Mouse (Mus musculus) liver, embryonic 11.5 days (tissue): ENCODE measurements around the gene Fbxw17. TPM values are rescaled to one million over a fixed set of nuclear protein-coding genes. Genes with fewer than 3 reads are reported as not detected.
A peak's percentile ranks its signal among the peaks of the same experiment; 100 is the strongest.
"Not testable (repeated sequence)": the region's sequence is repeated elsewhere in the genome, so short reads cannot be mapped to it uniquely, and the experiment has no call there.

Source experiments
- ATAC-seq: fragments of 200-750 bp; cut with Nextera tagmentation; replicated peaks from 2 replicates; pipeline ENCODE4 v1.8.0; 2017; ENCODE audit warnings: moderate number of reproducible peaks, mild to moderate bottlenecking, moderate TSS enrichment, moderate library complexity; ENCODE audit not compliant: low FRiP score
- DNase-seq: peaks from one replicate; pipeline ENCODE4 v3.0.0-alpha.2; 2017; ENCODE audit warnings: low spot score
- H3K27ac ChIP-seq: fragments of 300-500 bp; sonication (generic); 2 replicates; pipeline ENCODE4 v1.5.1; 2014; ENCODE audit warnings: mild to moderate bottlenecking, low read depth, low read length, control low read depth
- H3K27me3 ChIP-seq: fragments of 300-500 bp; sonication (generic); replicated peaks from 2 replicates; pipeline ENCODE4 v1.6.1; 2014; ENCODE audit warnings: low read length, mixed read lengths; ENCODE audit not compliant: control insufficient read depth, insufficient read depth
- H3K36me3 ChIP-seq: fragments of 300-500 bp; sonication (generic); 2 replicates; pipeline ENCODE4 v1.6.1; 2014; ENCODE audit warnings: mild to moderate bottlenecking, low read length, moderate library complexity, mixed read lengths; ENCODE audit not compliant: control insufficient read depth, insufficient read depth
- H3K4me1 ChIP-seq: fragments of 300-500 bp; sonication (generic); replicated peaks from 2 replicates; pipeline ENCODE4 v1.6.1; 2014; ENCODE audit warnings: low read length, mixed read lengths; ENCODE audit not compliant: control insufficient read depth, insufficient read depth
- H3K4me2 ChIP-seq: fragments of 300-500 bp; sonication (generic); 2 replicates; pipeline ENCODE4 v1.6.1; 2014; ENCODE audit warnings: mild to moderate bottlenecking, control low read depth, moderate library complexity
- H3K4me3 ChIP-seq: fragments of 300-500 bp; sonication (generic); 2 replicates; pipeline ENCODE4 v1.5.1; 2014; ENCODE audit warnings: low read depth, low read length, control low read depth
- H3K9ac ChIP-seq: fragments of 300-500 bp; sonication (generic); 2 replicates; pipeline ENCODE4 v1.6.1; 2014; ENCODE audit warnings: low read depth, low read length, control low read depth
- H3K9me3 ChIP-seq: fragments of 300-500 bp; sonication (generic); 2 replicates; pipeline ENCODE4 v1.6.1; 2016; ENCODE audit warnings: low read length, inconsistent platforms, mixed read lengths; ENCODE audit not compliant: control insufficient read depth
- WGBS: fragments of 180-500 bp; shearing (Covaris S2); extraction: QIAGEN DNeasy Blood & Tissue Kit; methylation state at CpG from one replicate; pipeline ENCODE4 v1.1.7; 2014; 5-methylcytosine and 5-hydroxymethylcytosine counted together
- polyA plus RNA-seq: library from polyadenylated mRNA; unstranded; fragments of >200 nt; fragmentation: Nextera tagmentation; extraction: Ambion mirVana; gene quantifications from 2 replicates; pipeline ENCODE4 v1.2.1, GENCODE M21; 2014

The Fbxw17 gene
- 17.8 and 17.9 TPM in 2 replicates for polyA plus RNA-seq

DNA sequence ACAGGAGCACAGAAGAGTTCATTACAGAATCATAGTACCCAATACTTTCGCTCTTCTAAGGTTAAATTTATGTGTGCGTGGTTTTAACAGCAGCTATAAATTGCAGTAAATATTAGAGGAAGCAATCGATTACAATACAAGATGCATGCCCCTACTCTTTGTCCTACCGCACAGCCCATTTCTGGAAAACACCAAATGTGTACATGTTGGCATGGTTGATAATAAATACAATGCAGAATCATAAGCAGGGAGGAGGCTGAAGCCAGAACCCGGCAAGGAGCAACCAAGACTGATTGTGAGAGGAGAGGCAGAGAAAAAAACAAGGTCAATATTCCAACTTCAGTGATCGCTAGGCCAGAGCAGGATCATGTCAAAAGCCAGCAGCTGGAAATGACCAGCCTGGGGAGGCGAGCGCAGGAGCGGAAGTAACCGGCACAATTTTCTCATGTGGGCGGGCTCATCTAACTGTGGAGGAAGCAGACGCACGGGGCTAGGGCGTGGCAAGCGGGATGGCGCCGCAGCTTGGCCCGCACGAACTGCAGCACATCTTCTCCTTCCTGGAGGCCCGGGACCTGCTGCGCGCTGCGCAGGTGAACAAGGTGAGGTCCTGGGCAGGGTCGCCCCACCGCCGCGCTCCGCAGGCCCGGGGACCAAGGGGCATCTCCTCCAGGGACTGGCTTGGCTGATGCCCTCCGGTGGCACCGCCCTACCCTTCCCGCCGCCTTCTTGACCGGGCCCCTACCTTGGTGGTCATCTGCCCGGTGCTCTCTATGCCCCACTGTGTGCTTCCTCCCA is at the start of gene Fbxw17:
Gene Fbxw17 (plus strand): TSS at position 476 of the 795 bp plus-strand sequence.
- Histone ChIP-seq H3K9me3 (no peaks in the 10 kb centered on the region), H3K4me3 (peak within 1 kb of the TSS; percentile 75), H3K36me3 (no peaks in the 10 kb centered on the region; the same call in 1 of the 2 replicates), H3K4me2 (peak within 1 kb of the TSS; percentile 77), H3K27me3 (no peaks in the 10 kb centered on the region), H3K27ac (no peak within 1 kb of the TSS), H3K9ac (peak within 1 kb of the TSS; percentile 74), H3K4me1 (no peaks in the 10 kb centered on the region)
- 12% methylated on average over 32 of the region's 35 CpGs for WGBS
- DNase-seq (peak; percentile 65), ATAC-seq (peak; percentile 93)

DNA sequence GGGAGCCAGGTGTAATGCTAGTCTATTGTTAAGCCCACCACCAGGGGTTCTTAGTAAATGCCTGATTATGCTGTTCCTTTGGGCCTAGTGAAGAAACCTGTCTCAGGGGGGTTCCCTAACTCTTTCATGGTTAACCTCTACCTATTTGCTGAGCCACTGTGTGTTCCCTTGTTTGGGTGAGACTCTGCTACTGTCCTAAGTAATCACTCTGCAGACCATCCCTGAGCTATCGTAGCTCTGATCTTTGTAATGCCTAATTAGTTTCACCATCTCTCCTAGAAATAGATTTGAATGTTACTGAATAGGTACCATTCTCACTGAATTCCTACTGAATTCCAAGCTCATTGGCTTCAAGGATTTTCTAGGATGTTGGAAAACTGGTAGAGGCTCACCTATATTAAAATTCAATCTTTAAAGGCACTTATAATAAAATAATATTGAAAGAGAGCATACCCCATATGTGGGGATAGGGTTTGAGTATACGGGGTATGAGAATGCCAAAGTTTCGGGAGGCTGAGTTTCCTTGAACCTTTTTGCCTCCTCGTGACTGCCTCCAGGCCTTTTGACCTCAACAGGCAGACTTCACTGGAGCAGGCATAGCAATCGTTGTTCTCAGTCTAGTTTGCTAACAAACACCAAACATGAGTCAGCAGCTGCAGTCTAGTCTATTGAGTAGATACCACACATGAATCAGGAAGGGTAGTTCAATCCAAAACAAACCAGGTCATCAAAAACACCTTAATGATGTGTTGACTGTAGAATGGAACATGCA is 44.5 kb upstream of the Fbxw17 start:
- H3K4me2 ChIP-seq, H3K4me1 ChIP-seq, H3K9ac ChIP-seq, H3K9me3 ChIP-seq, H3K27me3 ChIP-seq, H3K27ac ChIP-seq, ATAC-seq, H3K36me3 ChIP-seq, DNase-seq, H3K4me3 ChIP-seq: not testable (repeated sequence)
- 69% methylated on average over 5 of the region's 5 CpGs for WGBS

DNA sequence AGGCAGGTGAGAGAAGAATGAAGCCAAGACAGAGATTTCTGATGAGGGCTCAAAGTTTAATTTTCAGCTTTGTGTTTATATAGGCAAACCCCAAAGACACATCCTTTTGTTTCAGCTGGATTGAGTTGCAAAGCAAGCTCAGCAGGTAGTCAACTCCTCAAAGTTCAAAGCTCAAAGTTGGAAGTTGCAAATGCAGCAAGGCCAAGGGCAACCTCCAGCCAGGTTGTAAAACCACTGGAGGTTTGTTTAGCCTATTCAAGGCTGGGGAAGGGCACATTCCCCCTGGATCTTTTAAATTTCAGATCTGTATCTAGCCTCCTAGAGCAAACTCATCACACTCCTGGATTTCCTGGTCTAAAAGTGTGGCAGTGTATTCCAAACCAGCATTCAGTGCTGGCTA is 28.5 kb upstream of the Fbxw17 start:
- not testable (repeated sequence) for H3K27me3 ChIP-seq, H3K27ac ChIP-seq, H3K4me3 ChIP-seq, ATAC-seq, H3K9ac ChIP-seq, H3K4me2 ChIP-seq, H3K4me1 ChIP-seq, H3K9me3 ChIP-seq, H3K36me3 ChIP-seq, DNase-seq

GRCm38 (mm10) chr13:50418421-50418820 is 757 bp downstream of the Fbxw17 start:
- peak overlapping the region; percentile 75 for H3K4me3 ChIP-seq
- no peaks in the 10 kb centered on the region for H3K27me3 ChIP-seq
- H3K9ac ChIP-seq, result no peak overlapping the region; the same call in 1 of the 2 replicates
- no peak overlapping the region for H3K27ac ChIP-seq
- no peak for DNase-seq
- no peaks in the 10 kb centered on the region; the same call in 1 of the 2 replicates for H3K36me3 ChIP-seq
- no peak for ATAC-seq
- H3K9me3 ChIP-seq, result no peaks in the 10 kb centered on the region
- peak overlapping the region; percentile 77 for H3K4me2 ChIP-seq
- 49% methylated on average over 3 of the region's 3 CpGs for WGBS
- H3K4me1 ChIP-seq, result no peaks in the 10 kb centered on the region

DNA sequence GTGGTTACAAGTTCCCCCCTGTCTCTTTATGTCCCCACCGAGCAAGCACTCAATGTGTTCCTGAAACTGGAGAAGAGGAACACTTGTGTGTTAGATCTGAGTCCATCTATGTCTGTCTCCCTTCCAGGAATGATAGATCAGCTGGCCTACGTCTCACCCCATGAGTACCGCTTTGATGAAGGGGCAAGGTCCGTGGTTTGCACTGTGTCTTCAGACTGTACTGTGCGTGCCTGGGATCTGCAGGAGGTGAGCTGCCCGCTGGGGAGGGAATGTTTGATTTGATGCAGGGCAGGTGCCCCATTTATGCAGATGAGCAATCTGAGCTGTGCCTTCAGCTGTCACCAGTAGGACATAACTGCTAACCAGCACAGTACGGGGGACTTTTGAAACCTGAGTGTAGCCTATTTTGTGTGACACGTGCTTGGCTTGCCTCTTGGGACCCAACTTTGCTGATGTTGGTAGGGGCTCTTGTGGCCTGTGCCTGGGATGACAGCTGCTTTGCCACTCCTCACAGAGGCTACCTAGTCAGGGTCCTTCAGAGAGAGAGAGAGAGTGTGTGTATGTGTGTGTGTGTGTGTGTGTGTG is 6.1 kb downstream of the Fbxw17 start:
- H3K27me3 ChIP-seq, result no peaks in the 10 kb centered on the region
- WGBS, result 88% methylated on average over 8 of the region's 8 CpGs

DNA sequence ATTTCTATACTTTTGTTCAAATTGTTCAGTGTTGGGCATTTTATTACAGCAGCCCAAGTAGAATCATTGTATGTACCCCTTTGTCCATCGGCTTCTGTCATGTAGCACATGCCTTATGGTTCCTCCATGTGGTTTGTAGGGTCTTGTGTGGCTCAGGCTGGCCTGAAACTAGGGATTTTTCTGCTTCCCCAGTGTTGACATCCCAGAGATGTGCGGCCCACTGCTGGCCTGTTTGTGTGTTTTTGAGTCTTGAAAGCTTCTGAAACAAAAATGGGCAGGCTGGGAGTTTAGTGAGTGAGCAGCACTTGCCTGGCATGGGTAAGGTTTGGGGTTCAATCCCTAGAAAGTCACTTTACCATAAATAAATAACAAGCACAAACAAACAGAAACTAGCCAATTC is 6.9 kb downstream of the Fbxw17 start:
- DNase-seq (no peak), ATAC-seq (no peak)
- WGBS, result 86% methylated on average over 2 of the region's 2 CpGs
- H3K9ac ChIP-seq, result no peak overlapping the region
- H3K4me3 ChIP-seq, result no peak overlapping the region
- peaks cover 10% of the 10 kb centered on the region; the same call in 1 of the 2 replicates for H3K36me3 ChIP-seq
- H3K9me3 ChIP-seq, result no peaks in the 10 kb centered on the region
- no peak overlapping the region for H3K4me2 ChIP-seq
- no peaks in the 10 kb centered on the region; the same call in 1 of the 2 replicates for H3K4me1 ChIP-seq
- no peak overlapping the region for H3K27ac ChIP-seq
- no peaks in the 10 kb centered on the region for H3K27me3 ChIP-seq

More for the DNA sequence above, 6.1 kb downstream of the Fbxw17 start:
- Histone ChIP-seq H3K9me3 (no peaks in the 10 kb centered on the region), H3K4me3 (no peak overlapping the region), H3K4me2 (no peak overlapping the region), H3K4me1 (no peaks in the 10 kb centered on the region; the same call in 1 of the 2 replicates), H3K36me3 (peaks cover 10% of the 10 kb centered on the region; the same call in 1 of the 2 replicates), H3K9ac (no peak overlapping the region), H3K27ac (no peak overlapping the region)
- no peak for ATAC-seq
- DNase-seq, result no peak

DNA sequence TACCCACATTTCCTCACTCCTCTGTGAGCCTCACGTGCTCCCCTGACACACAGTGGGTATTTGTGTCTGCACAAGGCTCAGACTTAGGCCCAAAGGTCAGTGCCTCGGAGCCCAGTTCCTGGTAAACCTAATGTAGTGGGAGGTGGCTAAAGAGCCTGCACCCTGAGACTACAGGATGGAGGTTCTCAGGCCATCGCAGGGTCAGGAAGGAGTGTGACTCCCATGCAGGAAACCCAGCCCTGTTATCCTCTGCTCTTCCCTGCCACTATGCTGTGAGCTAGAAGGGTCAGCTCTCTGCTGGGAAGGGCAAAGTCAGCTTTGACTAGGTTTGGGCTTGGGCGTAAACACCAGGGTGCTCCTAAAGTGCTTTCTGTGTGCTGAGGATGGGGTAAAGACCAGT is 9.0 kb downstream of the Fbxw17 start:
- DNase-seq, result no peak
- Histone ChIP-seq H3K9me3 (no peaks in the 10 kb centered on the region), H3K9ac (no peak overlapping the region), H3K27me3 (no peaks in the 10 kb centered on the region), H3K4me3 (no peak overlapping the region), H3K4me1 (no peaks in the 10 kb centered on the region; the same call in 1 of the 2 replicates), H3K36me3 (peaks cover 14% of the 10 kb centered on the region; the same call in 1 of the 2 replicates), H3K27ac (no peak overlapping the region), H3K4me2 (no peak overlapping the region)
- 75% methylated on average over 4 of the region's 4 CpGs for WGBS
- peak; percentile 50 for ATAC-seq

GRCm38 (mm10) chr13:50443812-50444211 is 26.1 kb downstream of the Fbxw17 start, which contains the start of gene Gm47429:
Gm47429 (minus strand) TSS chr13:50443912.
- no peaks in the 10 kb centered on the region for H3K9me3 ChIP-seq
- no peak within 1 kb of the TSS for H3K4me2 ChIP-seq
- ATAC-seq (no peak), DNase-seq (no peak)
- no peak within 1 kb of the TSS for H3K27ac ChIP-seq
- H3K4me1 ChIP-seq, result no peaks in the 10 kb centered on the region
- no peak within 1 kb of the TSS for H3K9ac ChIP-seq
- H3K36me3 ChIP-seq, result no peaks in the 10 kb centered on the region
- H3K4me3 ChIP-seq, result no peak within 1 kb of the TSS
- WGBS, result 78% methylated on average over 2 of the region's 2 CpGs
- no peaks in the 10 kb centered on the region for H3K27me3 ChIP-seq
